Mouse (Mus musculus) hindbrain, embryonic 13.5 days (tissue): ENCODE results near the gene Olfr1320. TPM values are rescaled to one million over a fixed set of nuclear protein-coding genes. Genes with fewer than 3 reads are reported as not detected.
"Not testable (repeated sequence)": the region's sequence is repeated elsewhere in the genome, so short reads cannot be mapped to it uniquely, and the experiment has no call there.

Experiments
- ATAC-seq: fragments of 200-750 bp; cut with Nextera tagmentation; 2 replicates; pipeline ENCODE4 v1.8.0; 2017; ENCODE audit warnings: moderate TSS enrichment; ENCODE audit not compliant: low FRiP score
- H3K27ac ChIP-seq: fragments of 300-500 bp; sonication (generic); 2 replicates; pipeline ENCODE4 v1.5.1; 2015; ENCODE audit warnings: inconsistent platforms, mild to moderate bottlenecking, moderate library complexity
- H3K27me3 ChIP-seq: fragments of 300-500 bp; sonication (generic); 2 replicates; pipeline ENCODE4 v1.6.1; 2015; ENCODE audit warnings: mild to moderate bottlenecking, inconsistent platforms
- H3K36me3 ChIP-seq: fragments of 300-500 bp; sonication (generic); 2 replicates; pipeline ENCODE4 v1.6.1; 2015; ENCODE audit warnings: mild to moderate bottlenecking, inconsistent platforms
- H3K4me1 ChIP-seq: fragments of 300-500 bp; sonication (generic); replicated peaks from 2 replicates; pipeline ENCODE4 v1.6.1; 2015; ENCODE audit warnings: inconsistent platforms
- H3K4me2 ChIP-seq: fragments of 300-500 bp; sonication (generic); 2 replicates; pipeline ENCODE4 v1.6.1; 2015; ENCODE audit warnings: inconsistent platforms, mild to moderate bottlenecking, moderate library complexity
- H3K4me3 ChIP-seq: fragments of 300-500 bp; sonication (generic); 2 replicates; pipeline ENCODE4 v1.5.1; 2015; ENCODE audit warnings: mild to moderate bottlenecking, inconsistent platforms
- H3K9ac ChIP-seq: fragments of 300-500 bp; sonication (generic); 2 replicates; pipeline ENCODE4 v1.6.1; 2015; ENCODE audit warnings: mild to moderate bottlenecking, inconsistent platforms
- H3K9me3 ChIP-seq: fragments of 300-500 bp; sonication (generic); 2 replicates; pipeline ENCODE4 v1.6.1; 2016; ENCODE audit warnings: inconsistent platforms
- WGBS: fragments of 180-500 bp; shearing (Covaris S2); methylation state at CpG from one replicate; pipeline ENCODE4 v1.1.7; 2015; 5-methylcytosine and 5-hydroxymethylcytosine counted together
- polyA plus RNA-seq: library from polyadenylated mRNA; unstranded; fragments of >200 nt; fragmentation: Nextera tagmentation; extraction: Ambion mirVana; gene quantifications from 2 replicates; pipeline ENCODE4 v1.2.1, GENCODE M21; 2015

Gene Olfr1320
- polyA plus RNA-seq: not detected in 2 replicates

DNA sequence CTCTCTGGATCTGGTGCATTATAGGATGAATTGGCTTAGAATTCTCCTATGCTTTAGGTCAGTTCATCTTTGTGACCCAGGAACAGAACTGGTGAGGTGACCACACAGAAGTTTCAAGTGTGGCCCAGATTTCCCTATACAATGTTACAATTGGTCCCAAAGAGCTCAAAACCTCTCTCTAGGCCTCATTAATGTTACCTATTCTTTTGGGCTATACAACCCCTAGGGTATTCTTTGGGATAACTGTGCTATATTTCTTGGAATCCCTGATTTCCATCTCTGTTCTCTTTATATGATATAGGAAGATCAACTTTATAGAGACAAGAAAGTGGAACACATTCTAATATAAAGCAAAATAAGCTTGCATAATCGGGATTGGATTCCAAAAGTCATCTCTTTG is at the start of gene Olfr1320:
Gene Olfr1320, plus strand, starts transcription at position 301 of the 400 bp plus-strand sequence.
- no peak within 1 kb of the TSS for H3K4me3 ChIP-seq
- no peak within 1 kb of the TSS for H3K4me2 ChIP-seq
- H3K4me1 ChIP-seq: no peaks in the 10 kb centered on the region
- H3K27ac ChIP-seq: no peak within 1 kb of the TSS
- H3K36me3 ChIP-seq: no peaks in the 10 kb centered on the region
- ATAC-seq: no peak
- 80% methylated on average over 1 of the region's 1 CpGs for WGBS
- H3K27me3 ChIP-seq: no peaks in the 10 kb centered on the region
- no peaks in the 10 kb centered on the region for H3K9me3 ChIP-seq
- no peak within 1 kb of the TSS for H3K9ac ChIP-seq

DNA sequence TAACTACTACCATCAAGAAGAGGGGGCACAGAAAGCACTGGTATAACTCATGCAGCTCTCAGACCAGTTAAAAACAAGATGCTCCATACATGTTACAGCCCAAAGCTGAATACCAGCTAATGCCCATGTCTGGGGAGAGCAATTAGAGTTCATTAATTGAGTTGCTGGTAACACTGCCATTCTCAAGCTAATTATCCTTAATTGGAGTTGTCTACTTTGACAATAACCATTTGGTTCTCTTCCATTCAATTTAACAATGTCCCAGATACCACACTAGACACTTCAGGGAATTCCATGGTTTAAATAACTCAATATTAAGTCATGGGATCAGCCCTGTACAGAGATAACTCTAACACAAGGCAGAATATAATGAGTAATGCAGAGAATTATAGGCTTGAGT is 44.6 kb upstream of the Olfr1320 start:
- Histone ChIP-seq H3K27me3 (no peaks in the 10 kb centered on the region), H3K9ac (no peak overlapping the region), H3K9me3 (no peaks in the 10 kb centered on the region), H3K4me2 (no peak overlapping the region), H3K27ac (no peak overlapping the region), H3K36me3 (no peaks in the 10 kb centered on the region), H3K4me1 (no peaks in the 10 kb centered on the region), H3K4me3 (no peak overlapping the region)
- ATAC-seq: no peak

DNA sequence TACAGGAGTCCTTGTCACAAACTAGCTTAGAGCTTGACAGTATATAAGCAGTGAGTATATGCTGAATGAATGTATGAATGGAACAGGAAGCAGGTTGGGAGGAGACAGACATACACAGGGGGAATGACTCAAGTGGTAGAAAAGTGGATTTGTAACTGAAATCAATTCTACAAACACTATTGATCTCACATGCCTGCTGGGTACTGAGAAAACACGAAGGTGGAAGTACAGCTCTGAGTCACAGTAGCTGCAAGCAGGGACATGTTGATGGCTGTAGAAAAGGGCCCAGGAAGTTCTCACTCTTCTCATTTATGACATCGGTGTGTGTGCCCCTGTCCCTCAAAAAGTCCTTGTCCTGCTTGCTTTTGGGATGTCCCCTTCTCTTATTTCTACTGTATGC is 40.9 kb upstream of the Olfr1320 start:
- no peaks in the 10 kb centered on the region for H3K4me1 ChIP-seq
- no peak overlapping the region for H3K4me2 ChIP-seq
- H3K4me3 ChIP-seq: no peak overlapping the region
- H3K27me3 ChIP-seq: no peaks in the 10 kb centered on the region
- no peaks in the 10 kb centered on the region for H3K36me3 ChIP-seq
- 84% methylated on average over 2 of the region's 2 CpGs for WGBS
- no peak for ATAC-seq
- no peaks in the 10 kb centered on the region for H3K9me3 ChIP-seq
- no peak overlapping the region for H3K9ac ChIP-seq
- no peak overlapping the region for H3K27ac ChIP-seq

DNA sequence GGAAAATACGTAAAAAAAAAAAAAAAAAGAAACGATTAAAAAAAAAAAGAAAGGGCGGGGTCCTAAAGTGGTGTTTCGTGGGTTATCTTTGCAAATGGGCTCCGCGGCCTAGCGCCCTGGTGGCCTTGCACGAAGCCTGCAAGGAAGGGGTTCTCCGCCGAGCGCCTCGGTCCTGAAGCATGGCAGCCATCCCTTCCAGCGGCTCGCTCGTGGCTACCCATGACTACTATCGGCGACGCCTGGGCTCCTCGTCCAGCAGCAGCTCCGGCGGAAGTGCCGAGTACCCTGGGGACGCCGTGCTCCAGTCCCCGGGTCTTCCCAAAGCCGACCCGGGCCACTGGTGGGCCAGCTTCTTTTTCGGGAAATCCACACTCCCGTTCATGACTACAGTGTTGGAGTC is 11.4 kb upstream of the Olfr1320 start:
- H3K27ac ChIP-seq, H3K4me2 ChIP-seq, H3K36me3 ChIP-seq, H3K9me3 ChIP-seq, H3K27me3 ChIP-seq, ATAC-seq, H3K4me3 ChIP-seq, H3K9ac ChIP-seq, H3K4me1 ChIP-seq: not testable (repeated sequence)
- 89% methylated on average over 29 of the region's 29 CpGs for WGBS

Other genes starting within 250 kb of the Olfr1320 start
- gene Arhgap36, start 208.4 kb upstream of the Olfr1320 start, polyA plus RNA-seq: 4.0 and 5.1 TPM in 2 replicates
- not detected in 2 replicates for gene Olfr1321, start 62.7 kb downstream of the Olfr1320 start, polyA plus RNA-seq
- 7.0 and 7.9 TPM in 2 replicates for gene Igsf1, start 125.4 kb downstream of the Olfr1320 start, polyA plus RNA-seq
- not detected in 2 replicates for gene Olfr1322, start 219.2 kb downstream of the Olfr1320 start, polyA plus RNA-seq